Mouse (Mus musculus): Measurements from ENCODE around the gene Gm29666. TPM values are rescaled to one million over a fixed set of nuclear protein-coding genes. Genes with fewer than 3 reads are reported as not detected.

Gm29666 gene
- polyA plus RNA-seq, 1 experiment = 0.28 TPM

DNA sequence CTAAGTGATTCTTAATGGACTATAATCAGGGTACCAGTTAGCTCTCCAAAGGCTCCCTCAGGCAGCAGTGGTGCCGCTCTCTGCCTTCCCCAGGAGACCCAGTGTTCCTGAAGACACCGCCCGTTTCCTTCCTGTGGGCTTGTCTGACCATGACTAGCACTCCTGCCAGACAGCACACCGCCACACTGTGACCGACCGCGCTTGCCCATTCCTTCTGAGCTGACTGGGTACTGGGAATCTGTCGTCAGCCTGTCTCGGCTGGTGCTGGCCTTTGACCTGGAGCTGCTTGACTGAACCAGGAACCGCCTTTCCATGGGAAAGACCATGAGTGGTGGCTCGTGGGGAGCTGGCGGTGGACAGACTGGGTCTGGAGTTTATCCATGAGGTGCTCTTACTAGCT, 20.3 kb upstream of the Gm29666 start:
- Histone ChIP-seq H3K27ac (ENCODE audit: insufficient read depth, low read depth, low read length) (no peak overlapping the region), H3K36me3 (ENCODE audit: control insufficient read depth, insufficient read depth, low read length) (peaks cover 2% of the 10 kb centered on the region), H3K4me1 (ENCODE audit: control insufficient read depth, insufficient read depth, low read length) (0 out of 2 replicates have a peak, but pooled peaks cover 3% of the 10 kb centered on the region), H3K27me3 (replicated peaks; ENCODE audit: control insufficient read depth, insufficient read depth, low read length) (no peaks in the 10 kb centered on the region), H3K4me3 (ENCODE audit: insufficient read depth, low read depth, low read length) (no peak overlapping the region)
- WGBS = 34% methylated on average over 12 of the region's 12 CpGs
- no peak for TF ChIP-seq CTCF (conservative IDR thresholded peaks at IDR 0.05; ENCODE audit: insufficient read depth, insufficient read length, low read depth, low read length)
- DNase-seq = peak; percentile 89

DNA sequence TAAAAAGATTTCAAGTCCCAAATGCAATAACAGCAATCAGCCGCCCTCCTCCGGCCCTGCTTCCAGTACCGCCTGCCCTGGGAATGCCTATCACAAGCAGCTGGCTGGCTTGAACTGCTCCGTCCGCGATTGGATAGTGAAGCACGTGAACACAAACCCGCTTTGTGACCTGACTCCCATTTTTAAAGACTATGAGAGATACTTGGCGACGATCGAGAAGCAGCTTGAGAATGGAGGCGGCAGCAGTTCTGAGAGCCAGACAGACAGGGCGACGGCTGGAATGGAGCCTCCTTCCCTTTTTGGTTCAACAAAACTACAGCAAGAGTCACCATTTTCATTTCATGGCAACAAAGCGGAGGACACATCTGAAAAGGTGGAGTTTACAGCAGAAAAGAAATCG, 15.1 kb upstream of the Gm29666 start:
- Histone ChIP-seq H3K4me1 (ENCODE audit: control insufficient read depth, insufficient read depth, low read length) (0 out of 2 replicates have a peak, but pooled peaks cover 3% of the 10 kb centered on the region), H3K27me3 (replicated peaks; ENCODE audit: control insufficient read depth, insufficient read depth, low read length) (no peaks in the 10 kb centered on the region), H3K36me3 (ENCODE audit: control insufficient read depth, insufficient read depth, low read length) (peaks cover 5% of the 10 kb centered on the region), H3K27ac (ENCODE audit: insufficient read depth, low read depth, low read length) (no peak overlapping the region), H3K4me3 (ENCODE audit: insufficient read depth, low read depth, low read length) (no peak overlapping the region)
- 82% methylated on average over 16 of the region's 16 CpGs for WGBS
- DNase-seq = no peak
- TF ChIP-seq CTCF (conservative IDR thresholded peaks at IDR 0.05; ENCODE audit: insufficient read depth, insufficient read length, low read depth, low read length) (no peak), POLR2A (IDR thresholded peaks at IDR 0.05; ENCODE audit: low read depth, low read length) (no peak)

DNA sequence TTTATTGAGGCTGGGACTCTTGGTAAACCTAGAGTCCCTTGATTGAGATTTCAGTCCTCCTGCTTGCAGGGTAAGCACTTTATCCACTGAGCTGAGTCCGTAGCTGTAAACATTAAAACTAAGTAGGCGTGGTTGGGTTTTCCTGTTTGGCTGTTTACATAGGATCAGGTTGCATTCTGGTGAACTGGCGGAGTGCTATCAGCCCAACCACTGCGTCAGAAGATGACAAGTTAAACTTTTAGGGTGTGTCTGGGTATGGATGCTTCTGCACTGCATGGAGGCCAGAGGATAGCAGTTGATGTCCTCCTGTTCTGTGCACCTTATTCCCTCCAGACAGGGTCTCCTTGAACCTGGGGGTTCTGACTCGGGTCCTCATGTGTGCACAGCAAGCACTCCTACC, 12.5 kb upstream of the Gm29666 start:
- WGBS = 55% methylated on average over 5 of the region's 5 CpGs
- TF ChIP-seq POLR2A (IDR thresholded peaks at IDR 0.05; ENCODE audit: low read depth, low read length) = no peak
- no peak for TF ChIP-seq CTCF (conservative IDR thresholded peaks at IDR 0.05; ENCODE audit: insufficient read depth, insufficient read length, low read depth, low read length)
- H3K27ac ChIP-seq (ENCODE audit: insufficient read depth, low read depth, low read length) = no peak overlapping the region
- H3K4me1 ChIP-seq (ENCODE audit: control insufficient read depth, insufficient read depth, low read length) = no peaks in the 10 kb centered on the region
- H3K4me3 ChIP-seq (ENCODE audit: insufficient read depth, low read depth, low read length) = no peak overlapping the region
- H3K27me3 ChIP-seq (replicated peaks; ENCODE audit: control insufficient read depth, insufficient read depth, low read length) = no peaks in the 10 kb centered on the region
- DNase-seq = no peak
- peaks cover 8% of the 10 kb centered on the region; the same call in 1 of the 2 replicates for H3K36me3 ChIP-seq (ENCODE audit: control insufficient read depth, insufficient read depth, low read length)

DNA sequence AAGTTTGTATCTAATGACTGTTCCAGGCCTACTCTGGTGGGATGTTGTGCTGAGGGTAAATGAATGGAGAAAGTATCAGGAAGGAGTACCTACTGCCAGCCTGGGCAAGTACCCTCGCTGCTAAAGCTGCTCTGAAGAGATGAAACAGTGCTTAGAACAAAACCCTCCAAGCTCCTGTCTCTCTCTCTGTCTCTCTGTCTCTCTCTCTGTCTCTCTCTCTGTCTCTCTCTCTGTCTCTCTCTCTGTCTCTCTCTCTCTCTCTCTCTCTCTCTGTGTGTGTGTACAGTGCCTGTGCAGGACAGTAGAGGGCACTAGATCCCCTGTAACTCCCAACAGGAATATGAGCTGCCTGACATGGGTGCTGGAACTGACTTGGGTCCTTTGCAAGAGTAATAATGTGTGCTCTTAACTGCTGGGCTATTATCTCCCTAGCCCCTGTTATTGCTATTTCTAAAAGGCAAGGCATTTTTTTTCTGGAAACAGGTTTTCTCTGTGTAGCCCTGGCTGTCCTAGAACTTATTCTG, 5.7 kb upstream of the Gm29666 start:
- DNase-seq = peak; percentile 16
- no peak overlapping the region for H3K27ac ChIP-seq (ENCODE audit: insufficient read depth, low read depth, low read length)
- H3K27me3 ChIP-seq (replicated peaks; ENCODE audit: control insufficient read depth, insufficient read depth, low read length) = no peaks in the 10 kb centered on the region
- 75% methylated on average over 1 of the region's 1 CpGs for WGBS
- TF ChIP-seq POLR2A (IDR thresholded peaks at IDR 0.05; ENCODE audit: low read depth, low read length) = no peak
- TF ChIP-seq CTCF (conservative IDR thresholded peaks at IDR 0.05; ENCODE audit: insufficient read depth, insufficient read length, low read depth, low read length) = peak; percentile 44
- H3K36me3 ChIP-seq (ENCODE audit: control insufficient read depth, insufficient read depth, low read length) = peaks cover 4% of the 10 kb centered on the region; the same call in 1 of the 2 replicates
- no peak overlapping the region for H3K4me3 ChIP-seq (ENCODE audit: insufficient read depth, low read depth, low read length)
- H3K4me1 ChIP-seq (ENCODE audit: control insufficient read depth, insufficient read depth, low read length) = peaks cover 4% of the 10 kb centered on the region; the same call in 1 of the 2 replicates

DNA sequence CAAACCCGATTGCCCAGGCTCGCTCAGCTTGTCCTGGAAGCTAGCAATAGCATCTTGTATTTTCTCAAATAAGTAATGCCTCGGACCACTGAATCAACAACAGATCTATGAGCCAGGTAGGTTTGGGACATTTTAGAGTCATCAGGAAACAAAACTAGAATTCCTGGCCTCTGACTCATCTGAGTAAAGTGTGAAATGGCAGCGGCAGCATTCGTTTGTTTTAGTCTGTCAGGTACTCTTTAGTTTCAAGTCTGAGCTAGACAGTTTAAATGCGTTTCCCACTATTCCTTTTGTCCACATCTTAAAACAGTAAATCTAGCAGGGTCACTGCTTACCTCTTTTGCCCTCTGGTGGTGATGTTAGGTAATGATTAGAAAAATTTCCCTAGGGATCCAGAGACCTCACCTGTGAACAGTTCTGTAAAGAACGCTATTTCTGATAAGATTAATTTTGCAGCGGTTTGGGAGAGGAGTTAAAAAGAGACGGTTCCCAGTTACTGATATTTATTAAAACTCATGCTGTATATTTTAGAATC, 5.0 kb upstream of the Gm29666 start:
- 8% methylated on average over 9 of the region's 9 CpGs for WGBS
- peaks cover 4% of the 10 kb centered on the region; the same call in 1 of the 2 replicates for H3K36me3 ChIP-seq (ENCODE audit: control insufficient read depth, insufficient read depth, low read length)
- DNase-seq = peak; percentile 76
- H3K4me3 ChIP-seq (ENCODE audit: insufficient read depth, low read depth, low read length) = peak overlapping the region; percentile 28
- peaks cover 4% of the 10 kb centered on the region; the same call in 1 of the 2 replicates for H3K4me1 ChIP-seq (ENCODE audit: control insufficient read depth, insufficient read depth, low read length)
- H3K27ac ChIP-seq (ENCODE audit: insufficient read depth, low read depth, low read length) = peak overlapping the region; percentile 8; the same call in 1 of the 2 replicates
- no peaks in the 10 kb centered on the region for H3K27me3 ChIP-seq (replicated peaks; ENCODE audit: control insufficient read depth, insufficient read depth, low read length)
- TF ChIP-seq CTCF (conservative IDR thresholded peaks at IDR 0.05; ENCODE audit: insufficient read depth, insufficient read length, low read depth, low read length) = no peak
- no peak for TF ChIP-seq POLR2A (IDR thresholded peaks at IDR 0.05; ENCODE audit: low read depth, low read length)

DNA sequence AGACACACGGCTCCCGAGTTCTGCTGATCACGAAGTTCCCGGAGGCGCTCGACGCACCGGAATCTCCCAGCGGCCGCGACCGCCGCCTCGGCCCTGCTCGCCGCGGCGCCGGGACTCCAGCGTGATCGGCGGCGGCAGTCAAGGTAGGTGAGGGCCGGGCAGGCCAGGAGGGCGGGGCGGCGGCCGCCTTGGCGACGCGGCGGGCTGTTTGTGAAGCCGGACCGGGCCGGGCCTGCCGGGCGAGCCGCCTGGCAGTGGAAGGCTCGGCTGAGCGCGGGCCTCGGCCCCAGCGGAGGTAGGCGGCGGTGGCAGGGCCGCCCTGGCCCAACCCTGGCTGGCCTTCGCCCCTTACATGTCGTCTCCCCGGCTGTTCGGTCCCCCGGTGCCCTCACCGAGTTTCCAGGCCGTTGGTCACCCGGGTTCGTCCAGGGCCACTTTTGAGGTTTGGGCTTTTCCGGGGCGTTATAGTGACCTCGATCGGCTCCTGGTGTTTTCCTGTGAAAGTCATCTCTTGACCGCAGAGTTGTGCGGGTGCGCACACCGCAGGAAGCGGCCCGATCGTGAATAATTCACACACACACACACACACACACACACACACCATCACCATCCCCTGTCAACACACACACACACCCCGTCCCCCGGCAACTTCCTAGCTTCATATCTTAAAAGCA, 3.8 kb upstream of the Gm29666 start:
- no peak for TF ChIP-seq POLR2A (IDR thresholded peaks at IDR 0.05; ENCODE audit: low read depth, low read length)
- TF ChIP-seq CTCF (conservative IDR thresholded peaks at IDR 0.05; ENCODE audit: insufficient read depth, insufficient read length, low read depth, low read length) = no peak
- peak overlapping the region; percentile 78 for H3K4me3 ChIP-seq (ENCODE audit: insufficient read depth, low read depth, low read length)
- DNase-seq = no peak

DNA sequence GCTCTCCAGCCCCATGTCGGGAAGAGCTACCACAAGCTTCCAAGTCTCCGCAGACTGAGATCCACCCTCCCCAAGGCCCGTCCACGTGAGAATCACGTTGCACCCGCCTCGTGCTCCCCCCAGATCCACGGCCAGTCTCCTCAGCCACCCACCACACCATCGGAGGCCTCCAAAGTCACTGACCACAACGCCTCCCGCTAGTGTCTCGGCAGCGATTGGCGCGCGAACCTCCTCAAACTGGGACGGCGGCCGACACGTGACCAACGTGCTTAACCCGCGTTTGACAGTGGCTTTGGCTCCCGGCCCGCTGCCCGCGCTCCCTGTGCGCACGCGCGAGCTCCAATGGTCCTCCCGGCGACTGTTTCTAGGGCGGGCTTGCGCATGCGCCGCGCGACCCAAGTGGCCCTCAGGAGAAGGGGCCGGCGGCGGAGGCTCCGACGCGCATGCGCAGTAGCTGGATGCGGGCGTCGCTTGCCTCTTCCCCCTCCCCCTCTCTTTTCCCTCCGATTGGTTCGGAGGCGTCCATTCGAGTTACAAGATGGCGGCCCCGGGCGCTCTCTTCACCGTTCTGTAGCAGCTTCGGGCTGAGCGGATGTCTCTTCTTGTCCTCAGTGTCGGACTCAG, 3.2 kb upstream of the Gm29666 start, which contains the start of gene Nup50:
Gene Nup50 (plus strand): TSS at position 528 of the 624 bp plus-strand sequence.
- H3K4me1 ChIP-seq (ENCODE audit: control insufficient read depth, insufficient read depth, low read length) = peaks cover 4% of the 10 kb centered on the region; the same call in 1 of the 2 replicates
- no peaks in the 10 kb centered on the region for H3K27me3 ChIP-seq (replicated peaks; ENCODE audit: control insufficient read depth, insufficient read depth, low read length)
- peak within 1 kb of the TSS; percentile 85 for H3K27ac ChIP-seq (ENCODE audit: insufficient read depth, low read depth, low read length)
- peaks cover 1% of the 10 kb centered on the region; the same call in 1 of the 2 replicates for H3K36me3 ChIP-seq (ENCODE audit: control insufficient read depth, insufficient read depth, low read length)
- under 1% methylated on average over 60 of the region's 60 CpGs for WGBS
- peak; percentile 100 for DNase-seq
- H3K4me3 ChIP-seq (ENCODE audit: insufficient read depth, low read depth, low read length) = peak within 1 kb of the TSS; percentile 81
- TF ChIP-seq CTCF (conservative IDR thresholded peaks at IDR 0.05; ENCODE audit: insufficient read depth, insufficient read length, low read depth, low read length) (no peak), POLR2A (IDR thresholded peaks at IDR 0.05; ENCODE audit: low read depth, low read length) (peak; percentile 64)

More for the DNA sequence above, 3.8 kb upstream of the Gm29666 start:
- WGBS = under 1% methylated on average over 61 of the region's 68 CpGs
- H3K36me3 ChIP-seq (ENCODE audit: control insufficient read depth, insufficient read depth, low read length) = peaks cover 1% of the 10 kb centered on the region; the same call in 1 of the 2 replicates
- peaks cover 4% of the 10 kb centered on the region; the same call in 1 of the 2 replicates for H3K4me1 ChIP-seq (ENCODE audit: control insufficient read depth, insufficient read depth, low read length)
- peak overlapping the region; percentile 85 for H3K27ac ChIP-seq (ENCODE audit: insufficient read depth, low read depth, low read length)
- H3K27me3 ChIP-seq (replicated peaks; ENCODE audit: control insufficient read depth, insufficient read depth, low read length) = no peaks in the 10 kb centered on the region
